22 mouse cellular contexts compared by ENCODE assay signal in genomic region chr16:57733139-57733538, GRCm38 (mm10). TPM values are rescaled to one million over a fixed set of nuclear protein-coding genes. Genes with fewer than 3 reads are reported as not detected.
DNase-seq lines count a peak whose midpoint lies in the region; ATAC-seq lines count a peak whose summit lies in the region.
"Had no signal": no experiment of that assay in that cellular context is flagged by ENCODE, and none has a peak within 500 bp of the region (broad histone marks: within the 10 kb centered on the region; RNA-seq: fewer than 3 reads in every experiment).

No protein-coding gene starts in this region.

- peak; percentile 66 for DNase-seq in midbrain, embryonic 11.5 days (ENCODE audit: low spot score, missing footprints)
- no peak for DNase-seq in gastrocnemius, postnatal 4 days (ENCODE audit: low spot score in 2 of 2)
- no peak for DNase-seq in kidney, adult 8-10 months
- DNase-seq: adrenal gland, adult 2 months; adrenal gland, postnatal 25 days; cerebellum, adult 18-20 months; cerebellum, adult 9-11 months; cerebellum, postnatal 36 days; forebrain, postnatal 0 days; gastrocnemius, adult 2 months; gastrocnemius, postnatal 25 days; heart, adult 11 months; heart, postnatal 36 days had no signal

- H3K9me3 ChIP-seq in midbrain, embryonic 11.5 days (ENCODE audit: control insufficient read depth, low read length): no peaks in the 10 kb centered on the region
- no peaks in the 10 kb centered on the region for H3K9me3 ChIP-seq in midbrain, embryonic 16.5 days (replicated peaks; ENCODE audit: control insufficient read depth, low read length, poor library complexity, severe bottlenecking)
- no peaks in the 10 kb centered on the region for H3K9me3 ChIP-seq in embryonic facial prominence, embryonic 15.5 days (replicated peaks)
- no peaks in the 10 kb centered on the region for H3K9me3 ChIP-seq in limb, embryonic 12.5 days
- no peaks in the 10 kb centered on the region for H3K9me3 ChIP-seq in forebrain, embryonic 12.5 days
- H3K9me3 ChIP-seq: forebrain, embryonic 13.5 days; heart, embryonic 13.5 days; hindbrain, embryonic 15.5 days had no signal

- WGBS in midbrain, embryonic 11.5 days: 90% methylated on average over 3 of the region's 3 CpGs
- 91% methylated on average over 3 of the region's 3 CpGs for WGBS in midbrain, embryonic 16.5 days
- WGBS in embryonic facial prominence, embryonic 15.5 days: 35% methylated on average over 3 of the region's 3 CpGs
- WGBS in limb, embryonic 12.5 days: 41% methylated on average over 3 of the region's 3 CpGs
- WGBS in forebrain, embryonic 12.5 days: 88% methylated on average over 3 of the region's 3 CpGs

- H3K4me3 ChIP-seq in midbrain, embryonic 11.5 days (ENCODE audit: low read depth, low read length): no peak overlapping the region
- H3K4me3 ChIP-seq in midbrain, embryonic 16.5 days (ENCODE audit: low read depth, low read length): no peak overlapping the region
- H3K4me3 ChIP-seq in embryonic facial prominence, embryonic 15.5 days (replicated peaks): no peak overlapping the region
- H3K4me3 ChIP-seq in limb, embryonic 12.5 days (replicated peaks): no peak overlapping the region
- no peak overlapping the region for H3K4me3 ChIP-seq in forebrain, embryonic 12.5 days (replicated peaks)
- H3K4me3 ChIP-seq: forebrain, embryonic 13.5 days; gastrocnemius, adult 2 months; heart, embryonic 13.5 days; hindbrain, embryonic 15.5 days had no signal

- no peaks in the 10 kb centered on the region for H3K4me1 ChIP-seq in midbrain, embryonic 11.5 days (ENCODE audit: control insufficient read depth, insufficient read depth, low read length)
- no peaks in the 10 kb centered on the region for H3K4me1 ChIP-seq in midbrain, embryonic 16.5 days (ENCODE audit: control insufficient read depth, insufficient read depth, low read length)
- peaks cover 11% of the 10 kb centered on the region; the same call in 1 of the 2 replicates for H3K4me1 ChIP-seq in embryonic facial prominence, embryonic 15.5 days
- peaks cover 11% of the 10 kb centered on the region for H3K4me1 ChIP-seq in limb, embryonic 12.5 days (replicated peaks)
- H3K4me1 ChIP-seq in forebrain, embryonic 12.5 days: no peaks in the 10 kb centered on the region
- H3K4me1 ChIP-seq: forebrain, embryonic 13.5 days; heart, embryonic 13.5 days; hindbrain, embryonic 15.5 days had no signal

- ATAC-seq in midbrain, embryonic 11.5 days (ENCODE audit: low FRiP score): no peak
- ATAC-seq in midbrain, embryonic 16.5 days: no peak
- ATAC-seq in embryonic facial prominence, embryonic 15.5 days (ENCODE audit: insufficient number of reproducible peaks, low FRiP score, low TSS enrichment, low read depth): no peak; the same call in 1 of the 2 replicates
- ATAC-seq in limb, embryonic 12.5 days (ENCODE audit: insufficient number of reproducible peaks, insufficient read depth, low FRiP score, low TSS enrichment, low read depth): peak; percentile 80
- ATAC-seq in forebrain, embryonic 12.5 days (ENCODE audit: low FRiP score): no peak
- ATAC-seq: forebrain, embryonic 13.5 days; forebrain, postnatal 0 days; inflammation-experienced regulatory T-cells, adult 6 months had no signal

- H3K27ac ChIP-seq in midbrain, embryonic 11.5 days (ENCODE audit: low read depth, low read length): no peak overlapping the region
- H3K27ac ChIP-seq in midbrain, embryonic 16.5 days (ENCODE audit: low read length): no peak overlapping the region
- peak overlapping the region; percentile 84 for H3K27ac ChIP-seq in embryonic facial prominence, embryonic 15.5 days (replicated peaks)
- peak overlapping the region; percentile 84 for H3K27ac ChIP-seq in limb, embryonic 12.5 days
- H3K27ac ChIP-seq in forebrain, embryonic 12.5 days: no peak overlapping the region
- H3K27ac ChIP-seq: forebrain, embryonic 13.5 days; gastrocnemius, adult 2 months; heart, embryonic 13.5 days; hindbrain, embryonic 15.5 days had no signal

- no peak overlapping the region for H3K9ac ChIP-seq in midbrain, embryonic 11.5 days (ENCODE audit: low read length)
- H3K9ac ChIP-seq in midbrain, embryonic 16.5 days (ENCODE audit: low read depth, low read length): no peak overlapping the region
- H3K9ac ChIP-seq in embryonic facial prominence, embryonic 15.5 days: no peak overlapping the region
- no peak overlapping the region for H3K9ac ChIP-seq in limb, embryonic 12.5 days (replicated peaks)
- no peak overlapping the region for H3K9ac ChIP-seq in forebrain, embryonic 12.5 days
- H3K9ac ChIP-seq: forebrain, embryonic 13.5 days; forebrain, postnatal 0 days; heart, embryonic 13.5 days; hindbrain, embryonic 15.5 days had no signal

- no peaks in the 10 kb centered on the region for H3K27me3 ChIP-seq in midbrain, embryonic 11.5 days (ENCODE audit: control insufficient read depth, insufficient read depth, low read length)
- no peaks in the 10 kb centered on the region for H3K27me3 ChIP-seq in midbrain, embryonic 16.5 days (ENCODE audit: control insufficient read depth, insufficient read depth, low read depth, low read length)
- H3K27me3 ChIP-seq in embryonic facial prominence, embryonic 15.5 days: no peaks in the 10 kb centered on the region
- no peaks in the 10 kb centered on the region for H3K27me3 ChIP-seq in limb, embryonic 12.5 days
- H3K27me3 ChIP-seq in forebrain, embryonic 12.5 days: no peaks in the 10 kb centered on the region
- H3K27me3 ChIP-seq: CH12.LX; forebrain, embryonic 13.5 days; heart, embryonic 13.5 days; hindbrain, embryonic 15.5 days had no signal

- no peak overlapping the region for H3K4me2 ChIP-seq in midbrain, embryonic 11.5 days
- no peak overlapping the region for H3K4me2 ChIP-seq in midbrain, embryonic 16.5 days (ENCODE audit: low read length)
- no peak overlapping the region for H3K4me2 ChIP-seq in embryonic facial prominence, embryonic 15.5 days (replicated peaks)
- no peak overlapping the region for H3K4me2 ChIP-seq in limb, embryonic 12.5 days
- no peak overlapping the region for H3K4me2 ChIP-seq in forebrain, embryonic 12.5 days
- H3K4me2 ChIP-seq: forebrain, embryonic 13.5 days; heart, embryonic 13.5 days; hindbrain, embryonic 15.5 days had no signal

- H3K36me3 ChIP-seq in midbrain, embryonic 11.5 days (ENCODE audit: control insufficient read depth, insufficient read depth, low read length): no peaks in the 10 kb centered on the region
- H3K36me3 ChIP-seq in midbrain, embryonic 16.5 days (ENCODE audit: control insufficient read depth, insufficient read depth, low read length): no peaks in the 10 kb centered on the region
- H3K36me3 ChIP-seq in embryonic facial prominence, embryonic 15.5 days: no peaks in the 10 kb centered on the region
- H3K36me3 ChIP-seq in limb, embryonic 12.5 days: no peaks in the 10 kb centered on the region
- H3K36me3 ChIP-seq in forebrain, embryonic 12.5 days (replicated peaks): no peaks in the 10 kb centered on the region
- H3K36me3 ChIP-seq: heart, embryonic 13.5 days; hindbrain, embryonic 15.5 days had no signal

RNA-seq across cellular contexts. Expression of gene Col8a1, which starts 21.4 kb away (rescaled TPM):
- polyA plus RNA-seq in midbrain, embryonic 11.5 days (2014; fragmentation: Nextera tagmentation; extraction: Ambion mirVana): 1.1 TPM in 2 replicates
- 4.8 and 5.0 TPM in 2 replicates for polyA plus RNA-seq in midbrain, embryonic 16.5 days (2015; fragmentation: Nextera tagmentation; extraction: Ambion mirVana)
- 42.8 and 52.2 TPM in 2 replicates for polyA plus RNA-seq in embryonic facial prominence, embryonic 15.5 days (2015; fragmentation: Nextera tagmentation; extraction: Ambion mirVana)
- 8.3 and 11.1 TPM in 2 replicates for polyA plus RNA-seq in limb, embryonic 12.5 days (2016; fragmentation: Nextera tagmentation; extraction: Ambion mirVana)
- polyA plus RNA-seq in forebrain, embryonic 12.5 days (2016; fragmentation: Nextera tagmentation; extraction: Ambion mirVana): 7.0 and 9.3 TPM in 2 replicates
- total RNA-seq in gastrocnemius, postnatal 4 days (2021): 1 to 10 TPM; 4.6 TPM
- total RNA-seq: CH12.LX had no signal

Comparison
In these comparisons a context has a peak if more than half of its experiments do, and no peak if none do; other contexts are left out.
1. H3K27ac ChIP-seq: peak in embryonic facial prominence, embryonic 15.5 days (single experiment) and limb, embryonic 12.5 days (single experiment); none in midbrain, embryonic 11.5 days (single experiment), midbrain, embryonic 16.5 days (single experiment) and forebrain, embryonic 12.5 days (single experiment).